Mouse (Mus musculus): ENCODE measurements around the gene Acrv1. TPM values are rescaled to one million over a fixed set of nuclear protein-coding genes. Genes with fewer than 3 reads are reported as not detected.
"Not testable (repeated sequence)": the region's sequence is repeated elsewhere in the genome, so short reads cannot be mapped to it uniquely, and the experiment has no call there.

The Acrv1 gene
- not detected for total RNA-seq (2021)

GRCm38 (mm10) chr9:36692920-36693319 is at the start of gene Acrv1:
TSS of gene Acrv1 (plus strand) at chr9:36693220.
- no peak for DNase-seq (ENCODE audit: low spot score)
- intact Hi-C loops (cut with DNase I): no loop called here

DNA sequence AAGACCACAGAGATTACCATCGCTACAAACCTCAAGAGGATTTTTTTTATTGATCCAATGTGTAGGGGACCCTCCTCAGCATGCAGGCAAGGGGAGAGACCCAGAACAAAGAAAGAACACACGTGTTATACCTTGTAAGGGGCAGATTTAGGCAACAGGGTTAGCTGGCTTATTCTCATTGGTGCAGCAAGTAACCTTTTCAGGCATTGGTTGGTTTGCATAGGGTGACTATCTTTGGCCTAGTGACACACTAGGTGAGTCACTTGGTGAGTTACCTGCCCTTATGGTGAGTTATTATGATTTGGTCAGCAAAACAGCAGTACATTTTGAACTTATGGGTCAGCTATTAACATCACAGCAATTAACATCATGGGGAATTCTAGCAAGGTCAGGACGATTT is 49.7 kb upstream of the Acrv1 start, which contains the start of gene A630095E13Rik:
TSS of gene A630095E13Rik (minus strand) at position 101 of the 400 bp plus-strand sequence.
- DNase-seq (ENCODE audit: low spot score); intact Hi-C loops (cut with DNase I): not testable (repeated sequence)

- intact Hi-C loops (cut with DNase I): no loop called here
- no peak for DNase-seq (ENCODE audit: low spot score)
Observed at GRCm38 (mm10) chr9:36681424-36681823, 11.6 kb upstream of the Acrv1 start.

DNA sequence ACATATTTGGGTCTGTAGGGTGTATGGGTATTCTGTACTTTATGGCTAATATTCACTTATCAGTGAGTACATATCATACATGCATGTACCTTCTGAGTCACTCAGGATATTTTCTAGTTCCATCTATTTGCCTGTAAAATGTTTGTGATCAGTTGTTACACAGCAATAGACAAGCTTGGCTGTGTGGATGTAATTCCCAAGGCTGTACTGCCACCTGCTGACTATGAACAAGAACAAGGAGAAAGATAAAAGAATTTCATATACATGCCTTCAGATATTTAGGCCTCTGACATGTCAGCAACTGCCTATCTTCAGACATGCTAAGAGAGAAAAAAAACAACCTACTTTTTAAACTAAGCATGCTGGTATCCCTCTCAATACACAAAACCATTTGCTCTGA is 5.7 kb upstream of the Acrv1 start:
- no peak for DNase-seq (ENCODE audit: low spot score)
- intact Hi-C loops (cut with DNase I): loop anchor here (2.0 kb wide), 1 partner anchor 1095 kb away; no protein-coding TSS in a partner anchor

GRCm38 (mm10) chr9:36694276-36694675 is 1.3 kb downstream of the Acrv1 start:
- no peak for DNase-seq (ENCODE audit: low spot score)
- intact Hi-C loops (cut with DNase I): no loop called here

GRCm38 (mm10) chr9:36705923-36706322 is 12.9 kb downstream of the Acrv1 start:
- no peak for DNase-seq (ENCODE audit: low spot score)
- intact Hi-C loops (cut with DNase I): no loop called here

GRCm38 (mm10) chr9:36707304-36707703 is 14.3 kb downstream of the Acrv1 start:
- intact Hi-C loops (cut with DNase I): no loop called here
- no peak for DNase-seq (ENCODE audit: low spot score)

DNA sequence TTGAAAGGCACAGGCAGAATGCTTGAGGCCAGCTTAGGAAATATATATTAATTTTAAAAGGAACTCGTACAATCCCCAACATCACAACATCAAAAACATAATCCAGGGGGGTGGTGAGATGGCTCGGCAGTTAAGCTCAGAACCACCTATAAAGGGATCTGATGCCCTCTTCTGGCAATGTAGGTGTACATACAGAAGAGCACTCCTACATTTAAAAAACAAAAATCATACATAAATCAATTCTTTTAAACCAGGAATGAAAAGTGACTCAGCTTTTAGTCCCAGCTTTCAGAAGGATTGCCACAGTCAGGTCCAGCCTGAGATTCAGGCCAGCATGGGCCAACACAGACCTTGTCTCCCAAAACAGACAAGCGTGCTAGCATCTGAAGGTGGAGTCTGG is 23.6 kb downstream of the Acrv1 start:
- no peak for DNase-seq (ENCODE audit: low spot score)
- intact Hi-C loops (cut with DNase I): no loop called here

- intact Hi-C loops (cut with DNase I): no loop called here
Observed at GRCm38 (mm10) chr9:36726131-36727033, 33.4 kb downstream of the Acrv1 start.

DNA sequence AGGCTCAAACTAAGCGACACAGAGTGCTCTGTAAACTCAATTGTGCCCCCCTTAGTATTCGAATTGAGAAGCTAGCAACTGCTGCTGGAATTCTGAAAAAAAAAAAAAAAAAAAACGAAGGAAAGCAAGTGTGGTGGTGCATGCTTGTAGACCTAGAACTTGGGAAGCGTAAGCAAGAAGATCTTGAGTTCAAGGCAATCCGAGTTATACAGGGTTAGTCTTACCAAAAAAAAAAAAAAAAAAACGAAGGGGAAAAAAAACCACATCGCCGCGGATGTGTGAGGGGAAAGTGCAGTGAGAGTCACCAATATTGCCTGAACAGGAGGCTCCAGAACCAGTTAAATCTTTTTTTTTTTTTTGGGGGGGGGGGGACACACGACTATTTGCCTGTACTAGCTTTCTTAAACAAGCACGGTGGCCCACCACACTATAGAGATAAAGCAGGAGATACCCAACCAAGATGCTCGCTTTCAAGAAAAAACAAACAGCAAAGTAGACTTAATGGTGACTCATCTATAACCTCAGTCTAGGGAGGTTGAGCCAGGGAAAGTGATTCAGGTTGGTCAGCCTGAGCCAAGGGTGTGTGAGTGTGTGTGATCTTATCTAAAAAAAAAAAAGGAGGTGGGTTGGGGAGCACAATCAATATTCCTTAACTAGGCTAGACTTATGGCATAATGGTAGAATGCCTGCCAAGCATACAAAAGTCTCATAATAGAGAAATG is 34.2 kb downstream of the Acrv1 start, which contains the start of gene Chek1:
TSS of gene Chek1 (minus strand) at position 32 of the 722 bp plus-strand sequence.
- DNase-seq (ENCODE audit: low spot score): no peak
- intact Hi-C loops (cut with DNase I): no loop called here

More at GRCm38 (mm10) chr9:36726131-36727033, 33.4 kb downstream of the Acrv1 start:
- peak; percentile 80 for DNase-seq (ENCODE audit: low spot score)

Other genes with a start within 250 kb of the Acrv1 start
- not detected for gene Gm9513, start 217.6 kb upstream of the Acrv1 start, total RNA-seq (2021)
- gene Gm5615, start 151.3 kb upstream of the Acrv1 start, total RNA-seq (2021): not detected
- gene Gm17689, start 110.6 kb upstream of the Acrv1 start, total RNA-seq (2021): not detected
- gene A630095E13Rik, start 49.8 kb upstream of the Acrv1 start, total RNA-seq (2021): not detected
- gene Chek1, start 33.8 kb downstream of the Acrv1 start, total RNA-seq (2021): under 1 TPM; 0.60 to 0.89 TPM
- 10 to 100 TPM; 67.8 to 74.5 TPM for gene Stt3a, start 74.5 kb downstream of the Acrv1 start, total RNA-seq (2021)
- 10 to 100 TPM; 87.8 to 91.9 TPM for gene Ei24, start 104.2 kb downstream of the Acrv1 start, total RNA-seq (2021)
- gene Fez1, start 128.6 kb downstream of the Acrv1 start, total RNA-seq (2021): 1 to 10 TPM; 1.2 to 1.6 TPM

All from heart, postnatal 25 days (tissue).